In the genomic region with DNA sequence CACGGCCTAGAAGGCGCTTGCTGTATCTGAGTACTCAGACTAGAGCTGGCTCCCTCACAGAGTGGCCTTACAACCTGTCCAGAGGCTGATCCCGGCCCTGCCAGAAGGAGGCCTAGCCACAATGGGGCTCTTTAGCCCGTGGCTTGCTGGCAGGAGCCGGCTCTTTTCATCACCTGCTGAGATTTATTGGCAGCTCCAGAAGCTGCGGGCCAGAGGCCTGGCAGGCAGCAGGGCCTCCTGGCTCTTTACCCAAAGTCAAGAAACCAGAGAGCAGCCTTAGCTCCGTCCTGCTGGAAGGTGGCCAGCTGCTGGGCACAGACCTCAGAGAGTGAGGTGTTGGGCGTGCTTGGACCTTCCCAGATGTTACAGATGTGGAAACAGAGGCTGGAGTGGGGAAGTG, we compare ENCODE assay signal across 8 mouse cellular contexts. TPM values are rescaled to one million over a fixed set of nuclear protein-coding genes. Genes with fewer than 3 reads are reported as not detected.
A peak's percentile ranks its signal among the peaks of the same experiment; 100 is the strongest.
DNase-seq lines count a peak whose midpoint lies in the region; ATAC-seq lines count a peak whose summit lies in the region.

No protein-coding gene starts in this region.

- H3K9me3 ChIP-seq in heart, embryonic 12.5 days (replicated peaks): no peaks in the 10 kb centered on the region
- no peaks in the 10 kb centered on the region for H3K9me3 ChIP-seq in intestine, embryonic 15.5 days

- DNase-seq in embryo, embryonic 11 days: peak; percentile 52
- DNase-seq in embryo, embryonic 9.5 days (ENCODE audit: extremely low spot score): no peak
- DNase-seq in urinary bladder, adult 2 months (ENCODE audit: low spot score): peak; percentile 26
- no peak for DNase-seq in urinary bladder, postnatal 4 days (ENCODE audit: low spot score in 2 of 2)
- DNase-seq in naive thymus-derived CD4-positive, alpha-beta T cell, adult 2 months (ENCODE audit: low read depth): peak; percentile 3
- DNase-seq in layer of hippocampus, adult 9-10 months (ENCODE audit: low spot score): no peak

- no peak for ATAC-seq in heart, embryonic 12.5 days (ENCODE audit: insufficient number of reproducible peaks, low FRiP score)
- ATAC-seq in intestine, embryonic 15.5 days: no peak

- 37% methylated on average over 8 of the region's 8 CpGs for WGBS in heart, embryonic 12.5 days
- 42% methylated on average over 8 of the region's 8 CpGs for WGBS in intestine, embryonic 15.5 days

- H3K4me3 ChIP-seq in heart, embryonic 12.5 days: no peak overlapping the region
- no peak overlapping the region for H3K4me3 ChIP-seq in intestine, embryonic 15.5 days (replicated peaks)

- no peaks in the 10 kb centered on the region for H3K27me3 ChIP-seq in heart, embryonic 12.5 days (replicated peaks)
- no peaks in the 10 kb centered on the region; the same call in 1 of the 2 replicates for H3K27me3 ChIP-seq in intestine, embryonic 15.5 days (replicated peaks)

- H3K36me3 ChIP-seq in heart, embryonic 12.5 days: no peaks in the 10 kb centered on the region
- H3K36me3 ChIP-seq in intestine, embryonic 15.5 days: no peaks in the 10 kb centered on the region

- no peak overlapping the region for H3K9ac ChIP-seq in heart, embryonic 12.5 days
- no peak overlapping the region for H3K9ac ChIP-seq in intestine, embryonic 15.5 days

- no peak overlapping the region for H3K4me2 ChIP-seq in heart, embryonic 12.5 days
- H3K4me2 ChIP-seq in intestine, embryonic 15.5 days (replicated peaks): no peak overlapping the region

- peaks cover 62% of the 10 kb centered on the region for H3K4me1 ChIP-seq in heart, embryonic 12.5 days (replicated peaks)
- H3K4me1 ChIP-seq in intestine, embryonic 15.5 days (replicated peaks): no peaks in the 10 kb centered on the region

- H3K27ac ChIP-seq in heart, embryonic 12.5 days (ENCODE audit: poor library complexity, severe bottlenecking): peak overlapping the region; percentile 37; the same call in 1 of the 2 replicates
- H3K27ac ChIP-seq in intestine, embryonic 15.5 days: no peak overlapping the region

RNA-seq across cellular contexts. Expression of a gene that starts 6.6 kb away (rescaled TPM):
- polyA plus RNA-seq in urinary bladder, adult 2 months (2012; rRNA removed): 50.5 and 51.9 TPM in 2 replicates
- 13.7 and 16.0 TPM in 2 replicates for polyA plus RNA-seq in heart, embryonic 12.5 days (2016; fragmentation: Nextera tagmentation; extraction: Ambion mirVana)
- polyA plus RNA-seq in intestine, embryonic 15.5 days (2015; fragmentation: Nextera tagmentation; extraction: Ambion mirVana): 37.9 and 42.4 TPM in 2 replicates

RNA-seq across cellular contexts. Expression of a gene that starts 37.9 kb away (rescaled TPM):
- polyA plus RNA-seq in urinary bladder, adult 2 months (2012; rRNA removed): 0.04 TPM in 1 of 2 replicates, not detected in the other
- polyA plus RNA-seq in heart, embryonic 12.5 days (2016; fragmentation: Nextera tagmentation; extraction: Ambion mirVana): 0.08 TPM in 1 of 2 replicates, not detected in the other
- polyA plus RNA-seq in intestine, embryonic 15.5 days (2015; fragmentation: Nextera tagmentation; extraction: Ambion mirVana): 0.06 TPM in 1 of 2 replicates, not detected in the other

Comparison
In these comparisons a context has a peak if more than half of its experiments do, and no peak if none do; other contexts are left out.
1. DNase-seq: peak in embryo, embryonic 11 days (single experiment), urinary bladder, adult 2 months (single experiment) and naive thymus-derived CD4-positive, alpha-beta T cell, adult 2 months (single experiment); none in embryo, embryonic 9.5 days (single experiment), urinary bladder, postnatal 4 days (0 of 2) and layer of hippocampus, adult 9-10 months (single experiment).